Mouse (Mus musculus): ENCODE measurements at regions not wholly inside any gene's neighbourhood (a gene's known extent, or its start where the extent isn't known, plus 50 kb on each side); places are given as distances from the start of the nearest gene placed in this dataset.

- no peak for DNase-seq (ENCODE audit: low spot score)
Measured at GRCm38 (mm10) chr16:77238358-77239175, 225.1 kb downstream of the Usp25 start.

- no peak for DNase-seq (ENCODE audit: low spot score)
Measured at GRCm38 (mm10) chr16:77237631-77238357, 224.3 kb downstream of the Usp25 start.

- DNase-seq (ENCODE audit: low spot score) = no peak
Measured at GRCm38 (mm10) chr16:77237272-77237603, 223.7 kb downstream of the Usp25 start.

GRCm38 (mm10) chr16:77236509-77237271, 223.2 kb downstream of the Usp25 start:
- no peak for DNase-seq (ENCODE audit: low spot score)

GRCm38 (mm10) chr16:77236021-77236420, 222.5 kb downstream of the Usp25 start:
- DNase-seq (ENCODE audit: low spot score) = no peak

- no peak for DNase-seq (ENCODE audit: low spot score)
Measured at GRCm38 (mm10) chr16:77235449-77235848, 221.9 kb downstream of the Usp25 start.

Measured in gastrocnemius, adult 18-20 months (tissue).